Mouse (Mus musculus) heart, adult 2 months (tissue): ENCODE results near the gene Nav3. TPM values are rescaled to one million over a fixed set of nuclear protein-coding genes. Genes with fewer than 3 reads are reported as not detected.

Source experiments
- DNase-seq, 2 experiments: peaks; one replicate each; pipeline ENCODE4 v3.0.0; 2021
- H3K27ac ChIP-seq: fragments of 200-600 bp; 2 replicates; pipeline ENCODE4 v1.8.1; 2022
- H3K27me3 ChIP-seq: fragments of 200-500 bp; 2 replicates; pipeline ENCODE4 v1.6.1; 2012; ENCODE audit warnings: mild to moderate bottlenecking, low read length, inconsistent platforms, mixed read lengths; ENCODE audit not compliant: control insufficient read depth, insufficient read depth
- H3K36me3 ChIP-seq: fragments of 200-500 bp; 2 replicates; pipeline ENCODE4 v1.6.1; 2012; ENCODE audit warnings: low read length, inconsistent platforms; ENCODE audit not compliant: control insufficient read depth, insufficient read depth
- H3K4me1 ChIP-seq: fragments of 200-500 bp; 2 replicates; pipeline ENCODE4 v1.6.1; 2011; ENCODE audit warnings: low read length; ENCODE audit not compliant: control insufficient read depth, insufficient read depth
- H3K4me3 ChIP-seq: fragments of 200-600 bp; 2 replicates; pipeline ENCODE4 v1.8.1; 2022
- H3K79me2 ChIP-seq: fragments of 200-500 bp; replicated peaks from 2 replicates; pipeline ENCODE4 v1.6.1; 2012; ENCODE audit warnings: mild to moderate bottlenecking, inconsistent platforms, low read length, moderate library complexity, mixed read lengths; ENCODE audit not compliant: control insufficient read depth, insufficient read depth
- H3K9ac ChIP-seq: fragments of 200-500 bp; 2 replicates; pipeline ENCODE4 v1.6.1; 2012; ENCODE audit warnings: low read depth, mild to moderate bottlenecking, control low read depth, inconsistent platforms, low read length, mixed read lengths
- CTCF ChIP-seq: fragments of 200-600 bp; IDR thresholded peaks from 2 replicates; pipeline ENCODE4 v1.8.1; 2022; ENCODE audit warnings: antibody characterized with exemption, mild to moderate bottlenecking, moderate library complexity
- EP300 ChIP-seq: fragments of 200-500 bp; IDR thresholded peaks from 2 replicates; pipeline ENCODE4 v1.6.1; 2011; ENCODE audit warnings: low read depth, low read length, control low read depth; ENCODE audit not compliant: insufficient read depth
- POLR2A ChIP-seq: fragments of 200-500 bp; IDR thresholded peaks from 2 replicates; pipeline ENCODE4 v1.6.1; 2011; ENCODE audit warnings: mild to moderate bottlenecking, low read depth, low read length, control low read depth; ENCODE audit not compliant: insufficient read depth
- WGBS: fragments of 180-500 bp; shearing (Covaris S2); methylation state at CpG from one replicate; pipeline ENCODE4 v1.1.7; 2018; 5-methylcytosine and 5-hydroxymethylcytosine counted together
- intact Hi-C: fragments of 180-260 bp; cut with DNase I; formaldehyde crosslinking; loops from one replicate; pipeline ENCODE4 v1.15.1; 2025
- polyA plus RNA-seq: library from polyadenylated mRNA; depleted of rRNA; stranded (reverse); fragments of >200 nt; gene quantifications from 2 replicates; pipeline ENCODE4 v1.2.3, GENCODE M21; 2012
- total RNA-seq, 2 experiments: library from RNA; stranded (reverse); gene quantifications; 2 replicates each; pipeline ENCODE4 v1.2.3; 2021

Nav3 gene
- total and polyA plus RNA-seq, 3 experiments: 1.1 to 3.6 (median 2.0) TPM

DNA sequence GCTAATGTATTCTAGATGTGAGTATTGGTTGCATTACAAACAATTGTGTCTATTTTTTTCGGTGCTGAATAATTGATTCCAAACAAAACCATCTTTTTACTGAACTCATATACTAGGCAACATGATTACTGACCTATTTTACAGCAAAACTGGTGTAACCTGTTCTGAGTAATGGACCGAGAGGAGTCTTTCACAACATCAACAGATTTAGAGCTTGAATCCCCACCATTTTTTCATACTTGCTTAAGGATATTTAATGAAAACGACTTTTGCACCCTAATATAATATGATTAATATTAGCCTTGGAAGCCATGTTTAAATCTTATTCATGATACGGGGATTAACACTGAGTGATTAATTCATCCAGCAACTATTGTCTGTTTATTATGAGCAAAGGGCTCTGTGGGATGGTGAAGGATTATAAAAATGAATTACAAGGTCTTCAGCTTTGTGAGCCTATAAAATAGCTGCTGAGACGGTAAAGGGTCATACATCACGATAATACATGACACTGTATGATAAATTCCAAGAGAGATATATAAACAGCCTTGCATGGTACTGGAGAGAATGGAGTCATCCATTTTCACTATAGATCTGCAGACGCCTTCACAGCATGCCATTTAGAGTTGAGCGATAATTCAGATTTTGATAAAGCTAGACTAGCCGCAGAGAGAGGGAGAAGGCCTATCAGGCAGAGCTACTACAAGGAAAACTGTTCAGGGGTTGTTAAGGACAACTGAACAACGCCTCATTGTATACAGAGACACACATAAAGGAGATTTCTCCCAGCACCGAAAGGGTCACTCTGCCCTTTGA is 567.4 kb downstream of the Nav3 start:
- H3K4me3 ChIP-seq: no peak overlapping the region
- intact Hi-C loops: no loop called here
- H3K27me3 ChIP-seq: no peaks in the 10 kb centered on the region
- no peaks in the 10 kb centered on the region for H3K36me3 ChIP-seq
- no peaks in the 10 kb centered on the region for H3K79me2 ChIP-seq
- 79% methylated on average over 11 of the region's 11 CpGs for WGBS
- no peaks in the 10 kb centered on the region for H3K4me1 ChIP-seq
- no peak for TF ChIP-seq EP300
- no peak overlapping the region for H3K27ac ChIP-seq
- DNase-seq: no peak
- H3K9ac ChIP-seq: no peak overlapping the region

- H3K36me3 ChIP-seq: no peaks in the 10 kb centered on the region
- H3K27ac ChIP-seq: no peak overlapping the region
- no peaks in the 10 kb centered on the region for H3K79me2 ChIP-seq
- no peak for TF ChIP-seq EP300
- no peak for TF ChIP-seq CTCF
- no peak for TF ChIP-seq POLR2A
- no peaks in the 10 kb centered on the region for H3K27me3 ChIP-seq
- H3K4me1 ChIP-seq: no peaks in the 10 kb centered on the region
- WGBS: 81% methylated on average over 3 of the region's 3 CpGs
- H3K4me3 ChIP-seq: no peak overlapping the region
- no peak overlapping the region for H3K9ac ChIP-seq
- intact Hi-C loops: no loop called here
- DNase-seq: no peak
Measured at GRCm38 (mm10) chr10:109887160-109887559, 568.8 kb downstream of the Nav3 start.

- Histone ChIP-seq H3K36me3 (no peaks in the 10 kb centered on the region), H3K27ac (no peak overlapping the region), H3K4me1 (no peaks in the 10 kb centered on the region), H3K4me3 (no peak overlapping the region), H3K9ac (no peak overlapping the region), H3K27me3 (no peaks in the 10 kb centered on the region), H3K79me2 (no peaks in the 10 kb centered on the region)
- intact Hi-C loops: no loop called here
- DNase-seq: no peak
- TF ChIP-seq CTCF (no peak), POLR2A (no peak), EP300 (no peak)
- WGBS: 68% methylated on average over 4 of the region's 4 CpGs
Measured at GRCm38 (mm10) chr10:109876107-109876506, 579.9 kb downstream of the Nav3 start.

DNA sequence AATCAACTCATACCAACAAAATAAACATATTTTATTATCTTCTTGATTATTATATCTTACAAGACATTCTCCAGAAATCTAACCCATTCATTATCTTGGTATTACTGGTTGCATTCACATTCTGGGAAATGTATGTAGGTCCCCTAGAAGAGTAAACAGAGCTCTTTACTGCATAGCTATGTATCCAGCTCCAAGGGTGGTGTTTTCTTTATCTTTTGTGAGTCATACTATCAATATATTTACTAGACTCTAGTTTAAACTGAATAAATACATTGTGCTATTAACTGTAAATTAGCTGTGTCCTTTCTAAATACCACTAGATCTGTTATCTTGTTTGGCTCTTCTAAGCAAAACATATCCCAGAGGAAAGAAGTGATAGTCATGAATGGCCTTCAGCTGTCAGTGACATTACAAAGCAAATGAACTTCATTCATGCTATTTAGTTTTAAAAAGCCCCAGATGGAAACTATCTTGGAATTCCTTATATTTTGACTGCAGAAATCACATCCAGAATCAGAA is 580.6 kb downstream of the Nav3 start:
- intact Hi-C loops: no loop called here
- Histone ChIP-seq H3K27ac (no peak overlapping the region), H3K27me3 (no peaks in the 10 kb centered on the region)

DNA sequence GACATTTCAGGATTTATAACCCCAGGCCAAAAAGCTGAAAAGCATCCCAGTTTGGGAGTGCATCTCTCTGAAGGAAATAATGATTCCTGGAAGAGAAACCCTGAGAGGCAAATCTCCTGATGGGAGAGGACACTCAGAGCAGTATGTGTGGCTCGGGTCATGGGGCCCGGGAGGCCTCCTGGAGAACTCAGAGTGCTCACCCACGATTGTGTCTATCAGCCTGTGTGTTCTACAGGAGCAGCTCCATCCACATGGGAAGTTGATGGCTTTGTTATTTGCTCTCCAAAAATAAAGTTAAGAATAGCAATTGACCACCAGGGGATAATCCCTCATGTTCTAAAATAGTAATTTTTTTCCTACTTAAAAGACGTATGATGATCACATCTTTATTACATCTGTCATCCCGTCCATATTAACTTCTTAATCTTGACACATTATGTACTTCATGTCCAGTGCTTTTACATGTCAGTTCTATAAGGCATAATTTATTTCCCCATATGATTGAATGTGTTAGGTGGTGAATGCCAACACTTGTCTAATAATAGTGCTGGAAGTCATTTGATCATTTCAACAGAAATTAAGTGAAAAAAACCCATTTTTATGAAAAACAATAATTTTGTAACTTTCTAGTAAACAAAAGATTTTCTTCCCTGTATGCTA is 581.2 kb downstream of the Nav3 start:
- no peaks in the 10 kb centered on the region for H3K27me3 ChIP-seq
- no peak overlapping the region for H3K4me3 ChIP-seq
- H3K79me2 ChIP-seq: no peaks in the 10 kb centered on the region
- TF ChIP-seq EP300 (no peak), CTCF (no peak), POLR2A (no peak)
- no peaks in the 10 kb centered on the region for H3K4me1 ChIP-seq
- 65% methylated on average over 5 of the region's 5 CpGs for WGBS
- H3K36me3 ChIP-seq: no peaks in the 10 kb centered on the region
- H3K27ac ChIP-seq: no peak overlapping the region
- intact Hi-C loops: no loop called here
- H3K9ac ChIP-seq: no peak overlapping the region
- DNase-seq: no peak

More for the DNA sequence above, 580.6 kb downstream of the Nav3 start:
- no peak overlapping the region for H3K4me3 ChIP-seq
- DNase-seq: no peak
- no peaks in the 10 kb centered on the region for H3K79me2 ChIP-seq
- TF ChIP-seq POLR2A (no peak), CTCF (no peak), EP300 (no peak)
- no peak overlapping the region for H3K9ac ChIP-seq
- no peaks in the 10 kb centered on the region for H3K36me3 ChIP-seq
- H3K4me1 ChIP-seq: no peaks in the 10 kb centered on the region

- H3K9ac ChIP-seq: no peak overlapping the region
- TF ChIP-seq POLR2A (no peak), CTCF (no peak), EP300 (no peak)
- H3K27ac ChIP-seq: no peak overlapping the region
- H3K4me3 ChIP-seq: no peak overlapping the region
- no peak for DNase-seq
- H3K4me1 ChIP-seq: no peaks in the 10 kb centered on the region; the same call in 1 of the 2 replicates
- no peaks in the 10 kb centered on the region for H3K36me3 ChIP-seq
- H3K27me3 ChIP-seq: no peaks in the 10 kb centered on the region
- no peaks in the 10 kb centered on the region for H3K79me2 ChIP-seq
- intact Hi-C loops: no loop called here
- WGBS: 83% methylated on average over 2 of the region's 2 CpGs
Measured at GRCm38 (mm10) chr10:109866063-109866462, 589.9 kb downstream of the Nav3 start.
